Mouse (Mus musculus) lung, embryonic 14.5 days (tissue): ENCODE data around the gene Ak5. TPM values are rescaled to one million over a fixed set of nuclear protein-coding genes. Genes with fewer than 3 reads are reported as not detected.
A peak's percentile ranks its signal among the peaks of the same experiment; 100 is the strongest.
"Not testable (repeated sequence)": the region's sequence is repeated elsewhere in the genome, so short reads cannot be mapped to it uniquely, and the experiment has no call there.

Experiments
- ATAC-seq: fragments of 200-750 bp; cut with Nextera tagmentation; 2 replicates; pipeline ENCODE4 v1.8.0; 2017; ENCODE audit warnings: mild to moderate bottlenecking, moderate TSS enrichment, moderate library complexity; ENCODE audit not compliant: insufficient read depth
- DNase-seq: peaks from one replicate; pipeline ENCODE4 v3.0.0-alpha.2; 2015
- H3K27ac ChIP-seq: fragments of 300-500 bp; sonication (generic); 2 replicates; pipeline ENCODE4 v1.5.1; 2014; ENCODE audit warnings: low read depth, mild to moderate bottlenecking, moderate library complexity
- H3K27me3 ChIP-seq: fragments of 300-500 bp; sonication (generic); 2 replicates; pipeline ENCODE4 v1.6.1; 2014; ENCODE audit warnings: low read length, control low read depth; ENCODE audit not compliant: insufficient read depth
- H3K36me3 ChIP-seq: fragments of 300-500 bp; sonication (generic); 2 replicates; pipeline ENCODE4 v1.6.1; 2014; ENCODE audit warnings: control low read depth; ENCODE audit not compliant: insufficient read depth
- H3K4me1 ChIP-seq: fragments of 300-500 bp; sonication (generic); 2 replicates; pipeline ENCODE4 v1.6.1; 2014; ENCODE audit warnings: antibody characterized with exemption, control low read depth; ENCODE audit not compliant: insufficient read depth
- H3K4me2 ChIP-seq: fragments of 300-500 bp; sonication (generic); 2 replicates; pipeline ENCODE4 v1.6.1; 2014; ENCODE audit warnings: mild to moderate bottlenecking
- H3K4me3 ChIP-seq: fragments of 300-500 bp; sonication (generic); 2 replicates; pipeline ENCODE4 v1.5.1; 2014; ENCODE audit warnings: low read depth, low read length
- H3K9ac ChIP-seq: fragments of 300-500 bp; sonication (generic); 2 replicates; pipeline ENCODE4 v1.6.1; 2014
- H3K9me3 ChIP-seq: fragments of 300-500 bp; sonication (generic); 2 replicates; pipeline ENCODE4 v1.6.1; 2016; ENCODE audit warnings: low read depth, low read length, control low read depth
- CTCF ChIP-seq: IDR thresholded peaks from 2 replicates; pipeline ENCODE4 v1.5.1; 2016; ENCODE audit warnings: antibody characterized with exemption, low read depth
- WGBS: fragments of 180-500 bp; shearing (Covaris S2); extraction: QIAGEN DNeasy Blood & Tissue Kit; methylation state at CpG from one replicate; pipeline ENCODE4 v1.1.7; 2014; 5-methylcytosine and 5-hydroxymethylcytosine counted together
- polyA plus RNA-seq: library from polyadenylated mRNA; unstranded; fragments of >200 nt; fragmentation: Nextera tagmentation; extraction: Ambion mirVana; gene quantifications from 2 replicates; pipeline ENCODE4 v1.2.1, GENCODE M21; 2014

The Ak5 gene
- polyA plus RNA-seq, 1 experiment from 2014 or later = 4.1 TPM

- 57% methylated on average over 8 of the region's 8 CpGs for WGBS
- Histone ChIP-seq H3K27ac (no peak overlapping the region), H3K9ac (no peak overlapping the region), H3K4me2 (0 out of 2 replicates have a peak overlapping the region, but pooled peaks have one; percentile 6), H3K9me3 (no peaks in the 10 kb centered on the region), H3K27me3 (no peaks in the 10 kb centered on the region; the same call in 1 of the 2 replicates), H3K4me3 (no peak overlapping the region), H3K4me1 (no peaks in the 10 kb centered on the region), H3K36me3 (no peaks in the 10 kb centered on the region)
- DNase-seq (peak; percentile 44), ATAC-seq (no peak)
- no peak for TF ChIP-seq CTCF
These were observed 34.2 kb upstream of the Ak5 start for GRCm38 (mm10) chr3:152702274-152702843.

GRCm38 (mm10) chr3:152701536-152701935 lies 33.4 kb upstream of the Ak5 start:
- H3K27me3 ChIP-seq, H3K9ac ChIP-seq, H3K4me1 ChIP-seq, H3K4me2 ChIP-seq, H3K27ac ChIP-seq, ATAC-seq, H3K4me3 ChIP-seq, DNase-seq, H3K36me3 ChIP-seq, H3K9me3 ChIP-seq: not testable (repeated sequence)
- 93% methylated on average over 8 of the region's 8 CpGs for WGBS

- Histone ChIP-seq H3K36me3 (no peaks in the 10 kb centered on the region), H3K4me3 (no peak overlapping the region), H3K4me1 (no peaks in the 10 kb centered on the region), H3K4me2 (no peak overlapping the region), H3K9ac (no peak overlapping the region), H3K27me3 (no peaks in the 10 kb centered on the region; the same call in 1 of the 2 replicates), H3K27ac (no peak overlapping the region), H3K9me3 (no peaks in the 10 kb centered on the region)
- WGBS = 51% methylated on average over 8 of the region's 8 CpGs
- no peak for ATAC-seq
- no peak for DNase-seq
- no peak for TF ChIP-seq CTCF
These were observed 31.1 kb upstream of the Ak5 start for GRCm38 (mm10) chr3:152699261-152699660.

GRCm38 (mm10) chr3:152698017-152698416 lies 29.9 kb upstream of the Ak5 start:
- no peak overlapping the region for H3K9ac ChIP-seq
- H3K27me3 ChIP-seq = no peaks in the 10 kb centered on the region; the same call in 1 of the 2 replicates
- no peak overlapping the region for H3K27ac ChIP-seq
- no peak for TF ChIP-seq CTCF
- H3K9me3 ChIP-seq = no peaks in the 10 kb centered on the region
- no peaks in the 10 kb centered on the region for H3K36me3 ChIP-seq
- H3K4me2 ChIP-seq = no peak overlapping the region
- H3K4me3 ChIP-seq = no peak overlapping the region
- no peak for ATAC-seq
- no peak for DNase-seq
- WGBS = 78% methylated on average over 5 of the region's 5 CpGs
- H3K4me1 ChIP-seq = no peaks in the 10 kb centered on the region

- Histone ChIP-seq H3K36me3 (no peaks in the 10 kb centered on the region), H3K9ac (no peak overlapping the region), H3K9me3 (no peaks in the 10 kb centered on the region), H3K4me1 (no peaks in the 10 kb centered on the region), H3K27ac (no peak overlapping the region), H3K4me2 (no peak overlapping the region), H3K27me3 (no peaks in the 10 kb centered on the region; the same call in 1 of the 2 replicates), H3K4me3 (no peak overlapping the region)
- no peak for ATAC-seq
- DNase-seq = no peak
- TF ChIP-seq CTCF = no peak
- WGBS = 97% methylated on average over 3 of the region's 3 CpGs
These were observed 26.8 kb upstream of the Ak5 start for GRCm38 (mm10) chr3:152694950-152695349.

GRCm38 (mm10) chr3:152689105-152689504 lies 20.9 kb upstream of the Ak5 start:
- Histone ChIP-seq H3K9ac (no peak overlapping the region), H3K27me3 (no peaks in the 10 kb centered on the region), H3K4me1 (no peaks in the 10 kb centered on the region), H3K9me3 (no peaks in the 10 kb centered on the region), H3K4me2 (no peak overlapping the region), H3K4me3 (no peak overlapping the region), H3K27ac (no peak overlapping the region), H3K36me3 (no peaks in the 10 kb centered on the region)
- TF ChIP-seq CTCF = no peak
- DNase-seq = no peak
- 0 out of 2 replicates have a peak, but pooled peaks have one; percentile 35 for ATAC-seq
- WGBS = 69% methylated on average over 9 of the region's 9 CpGs

- ATAC-seq = no peak
- WGBS = 51% methylated on average over 5 of the region's 5 CpGs
- no peaks in the 10 kb centered on the region for H3K27me3 ChIP-seq
- H3K9me3 ChIP-seq = no peaks in the 10 kb centered on the region
- H3K36me3 ChIP-seq = no peaks in the 10 kb centered on the region
- no peaks in the 10 kb centered on the region for H3K4me1 ChIP-seq
- TF ChIP-seq CTCF = no peak
- H3K4me3 ChIP-seq = no peak overlapping the region
- H3K27ac ChIP-seq = no peak overlapping the region
- H3K4me2 ChIP-seq = no peak overlapping the region
- no peak overlapping the region for H3K9ac ChIP-seq
- DNase-seq = no peak
These were observed 20.4 kb upstream of the Ak5 start for GRCm38 (mm10) chr3:152688532-152688931.

GRCm38 (mm10) chr3:152674663-152675062 lies 6.5 kb upstream of the Ak5 start:
- no peaks in the 10 kb centered on the region for H3K9me3 ChIP-seq
- H3K27ac ChIP-seq = no peak overlapping the region
- H3K9ac ChIP-seq = no peak overlapping the region
- no peak for ATAC-seq
- H3K36me3 ChIP-seq = no peaks in the 10 kb centered on the region
- H3K4me2 ChIP-seq = no peak overlapping the region
- no peak for TF ChIP-seq CTCF
- H3K4me1 ChIP-seq = no peaks in the 10 kb centered on the region
- H3K4me3 ChIP-seq = no peak overlapping the region
- DNase-seq = no peak
- no peaks in the 10 kb centered on the region for H3K27me3 ChIP-seq
- 62% methylated on average over 6 of the region's 6 CpGs for WGBS
